Mouse (Mus musculus) intestine, embryonic 15.5 days (tissue): ENCODE measurements around the gene Pelp1. TPM values are rescaled to one million over a fixed set of nuclear protein-coding genes. Genes with fewer than 3 reads are reported as not detected.
A peak's percentile ranks its signal among the peaks of the same experiment; 100 is the strongest.
"Not testable (repeated sequence)": the region's sequence is repeated elsewhere in the genome, so short reads cannot be mapped to it uniquely, and the experiment has no call there.

Source experiments
- ATAC-seq: fragments of 200-750 bp; cut with Nextera tagmentation; 2 replicates; pipeline ENCODE4 v1.8.0; 2017; ENCODE audit warnings: moderate TSS enrichment, moderate library complexity
- H3K27ac ChIP-seq: fragments of 300-500 bp; sonication (generic); 2 replicates; pipeline ENCODE4 v1.5.1; 2015; ENCODE audit warnings: mild to moderate bottlenecking, inconsistent platforms
- H3K27me3 ChIP-seq: fragments of 300-500 bp; sonication (generic); replicated peaks from 2 replicates; pipeline ENCODE4 v1.6.1; 2015; ENCODE audit warnings: inconsistent platforms
- H3K36me3 ChIP-seq: fragments of 300-500 bp; sonication (generic); 2 replicates; pipeline ENCODE4 v1.6.1; 2015; ENCODE audit warnings: inconsistent platforms
- H3K4me1 ChIP-seq: fragments of 300-500 bp; sonication (generic); replicated peaks from 2 replicates; pipeline ENCODE4 v1.6.1; 2015; ENCODE audit warnings: inconsistent platforms
- H3K4me2 ChIP-seq: fragments of 300-500 bp; sonication (generic); replicated peaks from 2 replicates; pipeline ENCODE4 v1.6.1; 2015; ENCODE audit warnings: mild to moderate bottlenecking, inconsistent platforms
- H3K4me3 ChIP-seq: fragments of 300-500 bp; sonication (generic); replicated peaks from 2 replicates; pipeline ENCODE4 v1.5.1; 2015; ENCODE audit warnings: inconsistent platforms
- H3K9ac ChIP-seq: fragments of 300-500 bp; sonication (generic); 2 replicates; pipeline ENCODE4 v1.6.1; 2015; ENCODE audit warnings: inconsistent platforms
- H3K9me3 ChIP-seq: fragments of 300-500 bp; sonication (generic); 2 replicates; pipeline ENCODE4 v1.6.1; 2016; ENCODE audit warnings: inconsistent platforms
- WGBS: fragments of 180-500 bp; shearing (Covaris S2); methylation state at CpG from one replicate; pipeline ENCODE4 v1.1.7; 2015; 5-methylcytosine and 5-hydroxymethylcytosine counted together
- polyA plus RNA-seq: library from polyadenylated mRNA; unstranded; fragments of >200 nt; fragmentation: Nextera tagmentation; extraction: Ambion mirVana; gene quantifications from 2 replicates; pipeline ENCODE4 v1.2.1, GENCODE M21; 2015

The Pelp1 gene
- polyA plus RNA-seq, 1 experiment from 2014 or later, result 32.6 TPM

DNA sequence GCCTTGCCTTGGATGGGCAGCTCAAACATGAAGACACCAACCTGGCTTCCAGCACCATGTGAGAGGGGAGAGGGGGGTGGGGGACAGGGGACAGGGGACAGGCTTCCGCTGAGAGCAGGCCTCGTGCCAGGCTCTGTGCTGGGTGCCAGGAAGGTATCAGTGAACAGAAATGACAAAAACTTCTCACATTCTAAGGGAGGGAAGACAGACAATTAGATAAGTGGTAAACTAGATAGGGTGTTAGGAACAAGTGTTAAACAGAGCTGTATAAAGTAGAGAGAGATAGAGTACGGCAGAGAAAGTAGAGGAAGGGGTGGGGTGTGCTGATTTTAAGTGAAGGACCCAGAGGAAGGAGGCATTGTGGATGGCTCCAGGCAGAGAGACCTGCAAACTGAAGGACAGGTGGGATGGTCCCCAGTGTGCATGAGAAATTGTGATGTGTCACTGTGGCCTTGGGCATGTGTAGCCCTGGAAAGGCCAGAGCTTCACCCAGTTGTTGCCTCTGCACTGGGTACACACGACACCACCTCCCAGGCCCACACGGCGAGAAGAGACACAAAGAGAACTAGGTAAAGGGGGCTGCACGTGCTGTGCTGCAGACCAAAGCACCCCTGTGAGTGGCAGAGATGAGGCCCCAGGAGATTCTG is 29.0 kb upstream of the Pelp1 start:
- no peak for ATAC-seq
- Histone ChIP-seq H3K9me3 (no peaks in the 10 kb centered on the region), H3K4me1 (peaks cover under 1% of the 10 kb centered on the region; the same call in 1 of the 2 replicates), H3K9ac (no peak overlapping the region), H3K36me3 (peaks cover 8% of the 10 kb centered on the region; the same call in 1 of the 2 replicates), H3K27ac (no peak overlapping the region), H3K4me3 (no peak overlapping the region), H3K4me2 (no peak overlapping the region), H3K27me3 (no peaks in the 10 kb centered on the region)
- 85% methylated on average over 7 of the region's 7 CpGs for WGBS

DNA sequence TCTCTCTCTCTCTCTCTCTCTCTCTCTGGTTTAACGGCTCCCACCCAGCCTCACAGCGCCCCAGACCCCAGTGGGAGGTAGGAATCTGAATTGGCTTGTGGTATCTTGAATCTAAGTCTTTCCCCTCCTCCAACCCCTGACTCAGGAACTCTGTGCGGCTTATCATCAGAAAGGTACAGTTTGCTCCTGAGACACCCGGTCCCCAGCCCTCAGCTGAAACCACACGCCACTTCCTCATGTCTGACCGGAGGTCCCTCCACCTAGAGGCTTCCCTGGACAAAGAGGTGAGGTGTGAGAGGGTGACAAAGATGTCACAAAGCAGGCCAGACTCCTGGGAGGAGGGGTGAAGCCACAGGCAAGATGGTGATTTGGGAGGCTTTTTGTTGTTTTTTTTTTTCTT is 27.6 kb upstream of the Pelp1 start:
- Histone ChIP-seq H3K27me3 (no peaks in the 10 kb centered on the region), H3K36me3 (peaks cover 8% of the 10 kb centered on the region; the same call in 1 of the 2 replicates), H3K27ac (no peak overlapping the region), H3K4me2 (no peak overlapping the region), H3K9ac (no peak overlapping the region), H3K4me1 (peaks cover 12% of the 10 kb centered on the region), H3K9me3 (no peaks in the 10 kb centered on the region), H3K4me3 (no peak overlapping the region)
- 79% methylated on average over 6 of the region's 6 CpGs for WGBS
- ATAC-seq, result no peak

DNA sequence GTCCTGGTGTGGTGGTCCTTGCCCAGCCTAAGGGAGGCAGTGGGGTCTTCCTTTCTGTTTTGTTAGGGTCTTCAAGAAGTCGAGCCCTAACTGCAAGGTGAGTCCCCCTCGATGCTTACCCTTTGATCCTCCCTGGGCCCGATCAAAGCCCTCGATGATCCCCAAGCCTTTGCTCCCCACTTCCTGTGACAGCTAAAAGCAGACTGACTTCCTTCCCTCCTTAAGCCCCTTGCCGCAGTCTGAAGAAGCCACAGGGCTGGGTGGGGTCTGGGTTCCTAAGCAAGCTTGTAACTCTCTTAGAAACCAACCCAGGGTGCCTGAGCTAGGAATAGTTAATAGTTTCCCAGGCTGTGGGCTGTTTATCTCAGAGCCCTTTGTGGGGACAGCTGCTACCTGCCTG is 25.6 kb upstream of the Pelp1 start:
- Histone ChIP-seq H3K9ac (no peak overlapping the region), H3K4me3 (no peak overlapping the region), H3K9me3 (no peaks in the 10 kb centered on the region), H3K27ac (no peak overlapping the region), H3K4me2 (0 out of 2 replicates have a peak overlapping the region, but pooled peaks have one; percentile 9), H3K36me3 (peaks cover 8% of the 10 kb centered on the region; the same call in 1 of the 2 replicates), H3K27me3 (no peaks in the 10 kb centered on the region), H3K4me1 (peaks cover 12% of the 10 kb centered on the region)
- ATAC-seq, result no peak
- WGBS, result 67% methylated on average over 5 of the region's 5 CpGs

DNA sequence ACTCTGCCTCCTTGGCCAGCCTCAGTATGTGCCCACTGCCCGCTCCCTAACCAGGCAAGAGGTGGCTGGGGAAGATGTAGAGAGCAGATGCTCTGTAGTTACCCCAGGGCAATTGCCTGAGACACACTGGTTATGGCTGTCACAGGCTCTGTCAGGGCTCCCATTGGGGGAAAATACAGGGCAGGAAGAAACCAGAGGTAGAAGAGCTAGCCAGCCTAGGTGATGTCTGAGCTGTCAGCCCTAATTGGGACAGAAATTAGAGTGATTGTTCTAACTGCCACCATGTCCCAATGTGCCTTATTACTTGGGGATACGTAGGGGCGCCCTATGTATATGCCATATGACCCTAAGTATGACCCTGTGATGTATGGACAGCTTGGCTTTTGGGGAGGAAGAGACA is 24.1 kb upstream of the Pelp1 start:
- H3K4me2 ChIP-seq, result peak overlapping the region; percentile 88

DNA sequence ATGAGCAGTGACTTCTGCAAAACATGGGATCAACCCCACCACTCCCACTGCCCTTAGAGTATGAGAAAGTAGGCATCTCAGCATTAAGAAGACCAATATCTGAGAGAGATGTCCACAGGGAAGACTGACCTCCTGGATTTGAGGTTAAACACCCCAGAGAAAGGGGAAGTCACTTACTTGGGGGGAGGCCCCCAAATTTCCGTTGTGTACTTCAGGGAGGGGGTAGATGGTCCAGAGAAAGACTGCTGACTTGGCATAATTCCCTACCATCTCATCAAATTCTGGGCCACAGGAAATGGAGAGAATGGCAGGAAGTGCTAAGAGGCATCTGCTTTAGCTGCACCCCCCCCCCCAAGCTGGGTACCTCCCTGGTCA is 23.7 kb upstream of the Pelp1 start:
- Histone ChIP-seq H3K27me3 (no peaks in the 10 kb centered on the region), H3K36me3 (no peaks in the 10 kb centered on the region), H3K9me3 (no peaks in the 10 kb centered on the region), H3K9ac (no peak overlapping the region), H3K4me1 (peaks cover 12% of the 10 kb centered on the region), H3K27ac (no peak overlapping the region), H3K4me2 (peak overlapping the region; percentile 88), H3K4me3 (peak overlapping the region; percentile 75)
- WGBS, result 90% methylated on average over 1 of the region's 1 CpGs
- no peak for ATAC-seq

More for the DNA sequence above, 24.1 kb upstream of the Pelp1 start:
- Histone ChIP-seq H3K27me3 (no peaks in the 10 kb centered on the region), H3K36me3 (peaks cover 1% of the 10 kb centered on the region; the same call in 1 of the 2 replicates), H3K4me1 (peaks cover 12% of the 10 kb centered on the region), H3K9ac (no peak overlapping the region), H3K4me3 (0 out of 2 replicates have a peak overlapping the region, but pooled peaks have one; percentile 75), H3K9me3 (no peaks in the 10 kb centered on the region), H3K27ac (no peak overlapping the region)
- ATAC-seq, result no peak
- WGBS, result 92% methylated on average over 3 of the region's 3 CpGs

DNA sequence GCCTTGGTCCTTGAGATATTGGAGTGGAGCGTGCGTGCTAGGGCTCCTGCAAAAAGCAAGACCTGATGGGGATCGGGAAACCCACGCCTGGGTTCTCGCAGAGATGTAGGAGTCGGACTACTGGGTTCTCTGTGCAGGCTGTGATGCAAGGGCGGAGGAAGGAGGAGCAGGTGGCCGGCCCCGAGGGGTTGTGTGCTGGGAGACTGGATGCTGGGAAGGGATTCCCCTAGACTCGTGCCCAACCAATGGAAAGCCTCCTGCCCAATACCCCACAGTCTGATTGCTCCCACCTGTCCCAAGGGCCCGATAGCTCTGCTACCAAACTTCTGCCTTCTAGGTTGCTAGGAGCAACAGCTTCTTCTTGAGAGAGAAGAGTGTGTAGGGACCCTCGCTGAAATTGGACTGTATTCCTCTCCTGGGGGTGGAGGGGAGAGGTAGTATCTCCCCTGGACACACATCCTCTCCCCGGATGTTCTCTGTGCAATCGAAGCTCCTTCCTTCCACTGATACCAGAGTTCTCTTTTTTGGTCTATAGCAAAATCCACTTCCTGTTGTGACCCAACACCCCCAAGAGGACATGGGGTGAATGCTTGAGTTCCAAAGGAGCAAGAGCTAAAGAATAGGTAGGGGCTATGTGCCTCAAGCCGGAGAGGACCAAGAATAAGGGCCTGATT is 23.2 kb upstream of the Pelp1 start:
- Histone ChIP-seq H3K4me2 (peak overlapping the region; percentile 88), H3K36me3 (no peaks in the 10 kb centered on the region), H3K4me1 (peaks cover 12% of the 10 kb centered on the region), H3K27me3 (no peaks in the 10 kb centered on the region), H3K4me3 (peak overlapping the region; percentile 75), H3K9me3 (no peaks in the 10 kb centered on the region), H3K27ac (peak overlapping the region; percentile 78), H3K9ac (peak overlapping the region; percentile 73)
- WGBS, result 10% methylated on average over 15 of the region's 15 CpGs
- no peak; the same call in 1 of the 2 replicates for ATAC-seq

DNA sequence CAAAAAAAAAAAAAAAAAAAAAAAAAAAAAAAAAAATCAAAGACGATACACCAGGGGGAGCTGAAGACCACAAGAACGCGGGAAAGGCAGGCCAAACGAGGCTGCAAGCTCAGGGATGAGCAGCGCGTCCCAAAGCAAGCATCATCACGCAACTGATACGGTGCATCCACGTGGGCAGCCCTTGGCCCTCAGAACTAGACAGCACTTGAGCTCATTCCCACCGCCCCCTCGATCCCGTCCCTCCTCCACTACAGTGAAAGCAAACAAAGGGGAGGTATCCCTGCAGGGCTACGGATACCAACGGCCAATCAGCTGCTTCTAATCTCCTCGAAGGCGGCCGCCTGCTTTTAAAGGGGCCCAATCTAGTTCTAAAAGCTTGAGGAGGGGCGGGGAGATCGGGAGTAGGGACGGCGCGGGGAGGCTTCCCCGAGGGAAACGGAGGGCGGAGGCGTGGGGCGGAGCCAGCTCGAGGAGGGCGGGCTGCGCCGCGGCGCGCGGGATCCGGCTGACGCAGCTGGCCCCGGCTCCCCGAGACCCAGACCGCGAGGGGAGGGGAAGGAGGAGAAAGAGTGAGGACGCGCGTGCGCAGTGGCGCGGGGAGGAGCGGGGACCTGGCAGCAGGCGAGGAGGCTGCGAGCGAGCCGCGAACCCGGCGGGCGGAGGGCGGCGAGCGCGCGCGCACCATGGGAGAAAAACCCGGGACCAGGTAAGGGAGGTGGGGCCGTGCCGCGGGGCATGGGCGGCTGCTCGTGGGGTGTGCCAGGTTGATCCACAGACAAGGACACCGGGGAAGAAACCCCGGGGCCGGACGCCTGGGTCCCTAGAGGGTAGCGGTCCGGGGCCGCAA is 22.4 kb upstream of the Pelp1 start, which contains the start of gene Arrb2:
TSS of gene Arrb2 (plus strand) at position 588 of the 847 bp plus-strand sequence.
- Histone ChIP-seq H3K9ac (peak within 1 kb of the TSS; percentile 73), H3K9me3 (no peaks in the 10 kb centered on the region), H3K27ac (peak within 1 kb of the TSS; percentile 78), H3K4me1 (peaks cover 12% of the 10 kb centered on the region), H3K36me3 (no peaks in the 10 kb centered on the region), H3K27me3 (no peaks in the 10 kb centered on the region), H3K4me2 (peak within 1 kb of the TSS; percentile 88), H3K4me3 (peak within 1 kb of the TSS; percentile 75)
- WGBS, result under 1% methylated on average over 75 of the region's 75 CpGs
- peak; percentile 99 for ATAC-seq

DNA sequence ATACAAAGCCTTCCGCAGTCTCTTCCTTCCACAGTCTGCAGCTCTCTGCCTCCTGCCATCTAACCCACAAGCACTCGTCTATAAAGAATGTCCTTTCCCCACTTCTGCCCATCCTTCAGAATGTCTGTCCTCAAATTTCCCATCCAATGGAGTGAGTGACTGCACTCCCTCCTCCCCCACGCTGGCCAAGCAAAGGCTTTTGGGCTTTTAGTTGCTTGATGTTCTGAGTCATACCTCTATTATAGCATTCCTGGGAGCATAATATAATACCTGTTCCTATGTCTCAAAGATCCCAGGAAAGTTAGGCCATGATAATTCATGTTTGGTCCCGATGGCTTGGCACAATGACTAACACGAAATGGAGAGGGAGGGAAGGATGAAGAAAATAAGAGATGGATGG is 21.7 kb upstream of the Pelp1 start:
- no peak overlapping the region; the same call in 1 of the 2 replicates for H3K27ac ChIP-seq
- no peak overlapping the region for H3K9ac ChIP-seq
- no peaks in the 10 kb centered on the region for H3K36me3 ChIP-seq
- H3K4me2 ChIP-seq, result peak overlapping the region; percentile 88
- H3K4me1 ChIP-seq, result peaks cover 12% of the 10 kb centered on the region
- 30% methylated on average over 5 of the region's 5 CpGs for WGBS
- no peaks in the 10 kb centered on the region for H3K27me3 ChIP-seq
- no peak overlapping the region for H3K4me3 ChIP-seq
- no peak for ATAC-seq
- H3K9me3 ChIP-seq, result no peaks in the 10 kb centered on the region

DNA sequence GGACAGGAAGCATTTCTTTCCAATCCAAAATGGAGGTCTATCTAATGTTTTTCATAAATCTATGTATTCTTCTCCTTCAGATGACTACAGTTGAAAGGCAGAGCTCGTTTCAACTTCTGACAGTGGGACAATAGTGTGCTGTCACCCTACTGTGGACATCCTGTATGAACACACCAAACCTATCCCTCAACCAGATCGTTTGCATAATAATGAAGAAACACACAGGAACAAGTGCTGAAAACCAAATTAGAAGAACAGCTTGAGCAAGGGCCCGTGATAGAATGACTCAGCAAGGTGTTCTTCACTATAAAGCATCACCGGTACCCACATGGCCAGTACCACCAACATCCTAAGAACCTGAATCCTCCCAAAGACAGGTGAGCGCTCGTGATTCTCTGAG is 16.8 kb upstream of the Pelp1 start:
- not testable (repeated sequence) for H3K4me2 ChIP-seq, H3K9ac ChIP-seq, H3K27ac ChIP-seq, H3K27me3 ChIP-seq, ATAC-seq, H3K36me3 ChIP-seq, H3K4me1 ChIP-seq, H3K4me3 ChIP-seq, H3K9me3 ChIP-seq
- 70% methylated on average over 6 of the region's 6 CpGs for WGBS

DNA sequence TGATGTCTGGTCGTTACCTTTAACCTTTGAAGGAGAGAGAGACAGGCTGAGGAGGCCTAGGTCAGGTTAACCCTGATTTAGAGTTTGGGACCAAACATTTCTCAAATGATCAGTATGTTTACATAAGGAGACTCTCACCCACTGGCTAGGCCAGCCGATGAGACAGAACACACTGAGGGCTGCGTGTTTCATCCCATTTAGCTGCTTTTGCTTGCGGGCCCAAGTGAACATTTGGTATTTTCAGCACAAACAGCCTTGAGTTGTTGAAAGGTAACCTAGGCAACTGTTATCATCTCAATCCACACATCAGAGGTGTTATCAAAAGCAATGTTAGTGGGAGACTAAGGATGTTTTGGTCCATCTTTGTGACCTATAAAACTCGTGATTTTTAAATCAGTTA is 9.7 kb upstream of the Pelp1 start:
- no peak for ATAC-seq
- WGBS, result 22% methylated on average over 5 of the region's 5 CpGs

DNA sequence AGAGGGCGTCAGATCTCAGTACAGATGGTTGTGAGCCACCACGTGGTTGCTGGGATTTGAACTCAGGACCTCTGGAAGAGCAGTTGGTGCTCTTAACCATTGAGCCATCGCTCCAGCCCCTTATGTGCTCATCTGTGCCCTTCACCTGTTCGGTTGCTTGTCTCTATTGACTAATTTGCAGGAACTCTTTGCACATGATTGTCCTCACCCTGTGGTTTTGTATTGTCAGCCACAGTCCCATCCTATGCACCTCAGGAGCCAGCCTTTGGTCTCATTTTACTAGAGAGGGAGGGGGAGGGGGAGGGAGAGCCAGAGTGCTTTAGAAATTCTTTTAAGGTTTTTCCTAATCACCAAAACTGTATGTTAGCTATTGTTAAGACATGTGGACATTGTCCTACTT is 8.4 kb upstream of the Pelp1 start:
- no peaks in the 10 kb centered on the region for H3K9me3 ChIP-seq
- no peak overlapping the region for H3K4me3 ChIP-seq
- WGBS, result 56% methylated on average over 4 of the region's 4 CpGs
- no peaks in the 10 kb centered on the region for H3K27me3 ChIP-seq
- H3K36me3 ChIP-seq, result no peaks in the 10 kb centered on the region
- H3K4me2 ChIP-seq, result no peak overlapping the region
- no peak overlapping the region for H3K27ac ChIP-seq
- no peak overlapping the region for H3K9ac ChIP-seq
- ATAC-seq, result no peak
- H3K4me1 ChIP-seq, result no peaks in the 10 kb centered on the region

More for the DNA sequence above, 9.7 kb upstream of the Pelp1 start:
- H3K9ac ChIP-seq, result no peak overlapping the region
- no peaks in the 10 kb centered on the region for H3K27me3 ChIP-seq
- no peaks in the 10 kb centered on the region for H3K4me1 ChIP-seq
- H3K9me3 ChIP-seq, result no peaks in the 10 kb centered on the region
- no peaks in the 10 kb centered on the region for H3K36me3 ChIP-seq
- no peak overlapping the region for H3K4me3 ChIP-seq
- H3K27ac ChIP-seq, result no peak overlapping the region
- no peak overlapping the region for H3K4me2 ChIP-seq

DNA sequence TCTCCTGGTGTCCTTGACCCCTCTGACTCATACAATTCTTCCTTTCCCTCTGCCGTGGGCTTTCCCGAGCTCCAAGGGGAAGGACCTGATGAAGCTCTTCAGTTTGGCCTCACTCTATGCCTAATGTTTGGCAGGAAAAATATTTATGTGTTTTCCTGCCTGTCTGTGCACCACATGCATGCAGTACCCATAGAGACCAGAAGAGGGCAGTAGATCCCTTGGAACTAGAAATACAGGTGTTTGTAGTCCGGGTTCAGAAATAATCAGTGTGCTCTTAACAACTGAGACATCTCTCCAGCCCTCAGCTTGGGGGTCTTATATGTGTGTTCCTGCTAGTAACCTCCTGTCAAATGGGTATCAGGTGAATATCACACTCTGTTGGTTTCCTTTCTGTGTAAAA is 4.1 kb upstream of the Pelp1 start:
- H3K4me3 ChIP-seq, result no peak overlapping the region
- peaks cover 5% of the 10 kb centered on the region; the same call in 1 of the 2 replicates for H3K4me1 ChIP-seq
- H3K9me3 ChIP-seq, result no peaks in the 10 kb centered on the region
- WGBS, result 5% methylated on average over 3 of the region's 3 CpGs
- H3K27ac ChIP-seq, result no peak overlapping the region
- H3K27me3 ChIP-seq, result no peaks in the 10 kb centered on the region
- no peak overlapping the region for H3K4me2 ChIP-seq
- no peak for ATAC-seq
- H3K36me3 ChIP-seq, result no peaks in the 10 kb centered on the region
- H3K9ac ChIP-seq, result no peak overlapping the region
